Mouse (Mus musculus) T-cell, adult 2 months (primary cell): ENCODE measurements around the gene Nhs.

ENCODE experiments used
- DNase-seq: peaks from one replicate; pipeline ENCODE4 v3.0.0; 2022; ENCODE audit warnings: low spot score

Nhs gene

DNA sequence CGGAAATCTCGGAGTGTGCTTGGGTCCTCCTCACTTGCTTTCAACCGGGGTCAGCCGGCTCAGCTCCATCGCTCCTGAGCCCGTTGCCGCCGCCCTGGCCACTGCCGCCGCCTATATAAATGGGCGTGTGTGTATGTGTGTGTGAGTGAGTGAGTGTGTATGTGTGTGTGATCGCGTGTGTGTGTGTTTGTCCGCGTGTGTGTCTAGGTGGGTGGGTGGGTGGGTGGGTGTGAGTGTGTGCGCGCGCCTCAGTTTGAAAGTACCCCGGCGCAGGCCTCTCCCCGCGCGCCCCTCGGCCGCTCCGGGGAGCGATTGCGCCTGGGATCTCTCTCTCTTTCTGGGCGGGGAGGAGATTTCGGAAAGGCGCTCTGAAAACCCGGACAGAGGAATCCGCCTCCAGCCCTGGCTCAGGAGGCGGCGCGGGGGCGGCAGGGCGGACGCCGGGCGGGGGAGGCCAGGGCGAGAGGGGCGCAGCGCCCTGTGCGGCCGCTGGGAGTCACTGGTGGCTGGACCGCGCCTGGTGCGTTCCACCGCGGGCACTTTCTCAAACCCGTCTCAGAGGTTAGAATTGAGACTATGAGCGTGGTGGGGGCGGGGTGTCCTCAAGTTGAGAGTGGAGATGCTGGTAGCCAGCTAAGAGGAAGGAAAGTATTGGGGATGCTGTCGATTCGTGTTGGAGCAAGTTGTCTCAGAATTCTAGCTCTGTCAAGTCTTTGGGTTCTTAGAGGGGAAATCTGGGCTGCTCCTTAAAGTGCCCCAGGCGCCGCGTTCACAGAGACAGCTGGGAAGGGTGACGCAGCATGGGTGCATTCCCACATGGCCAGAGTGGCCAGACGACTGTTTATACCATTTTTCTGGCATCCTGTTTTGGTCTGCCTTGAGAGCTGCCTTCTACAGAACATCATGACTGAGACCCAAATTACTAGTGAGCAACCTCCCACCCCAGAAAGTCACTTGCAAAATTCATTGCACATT, at the start of gene Nhs:
TSS of gene Nhs (minus strand) at position 94 of the 975 bp plus-strand sequence.
- DNase-seq, result no peak

DNA sequence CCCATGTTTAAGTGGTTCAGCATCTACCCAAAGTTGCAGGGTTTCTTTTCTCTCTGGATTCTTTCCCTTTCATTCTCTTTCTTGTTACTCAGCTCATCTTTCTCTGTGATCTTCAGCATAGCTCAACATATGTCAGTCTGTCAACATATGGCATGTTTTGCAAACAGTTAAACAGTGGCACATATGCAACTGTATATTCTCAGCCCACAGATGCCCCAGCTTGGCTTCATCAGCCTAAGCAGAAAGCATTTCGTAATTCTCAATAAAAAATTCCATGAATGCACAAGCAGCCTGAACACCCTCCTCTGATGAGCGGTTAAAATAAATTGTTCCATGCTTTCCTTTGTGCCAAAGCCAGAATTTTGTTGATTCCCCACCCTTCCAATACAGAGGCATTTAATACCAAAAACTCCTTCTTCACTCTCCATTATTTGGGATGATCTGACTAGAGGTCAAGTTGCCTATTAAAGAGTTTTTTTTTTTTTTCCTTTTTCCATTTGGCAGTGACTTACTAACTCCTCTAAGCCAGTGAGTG, 46.9 kb upstream of the Nhs start:
- no peak for DNase-seq

- no peak for DNase-seq
Measured at GRCm38 (mm10) chrX:162158743-162159636, 540 bp downstream of the Nhs start.

GRCm38 (mm10) chrX:162158142-162158541, 1.4 kb downstream of the Nhs start:
- DNase-seq, result no peak

- DNase-seq, result no peak
Measured at GRCm38 (mm10) chrX:162137807-162138206, 21.7 kb downstream of the Nhs start.

GRCm38 (mm10) chrX:162113257-162113656, 46.3 kb downstream of the Nhs start:
- DNase-seq, result no peak

- DNase-seq, result no peak
Measured at GRCm38 (mm10) chrX:162102802-162103434, 56.6 kb downstream of the Nhs start.

DNA sequence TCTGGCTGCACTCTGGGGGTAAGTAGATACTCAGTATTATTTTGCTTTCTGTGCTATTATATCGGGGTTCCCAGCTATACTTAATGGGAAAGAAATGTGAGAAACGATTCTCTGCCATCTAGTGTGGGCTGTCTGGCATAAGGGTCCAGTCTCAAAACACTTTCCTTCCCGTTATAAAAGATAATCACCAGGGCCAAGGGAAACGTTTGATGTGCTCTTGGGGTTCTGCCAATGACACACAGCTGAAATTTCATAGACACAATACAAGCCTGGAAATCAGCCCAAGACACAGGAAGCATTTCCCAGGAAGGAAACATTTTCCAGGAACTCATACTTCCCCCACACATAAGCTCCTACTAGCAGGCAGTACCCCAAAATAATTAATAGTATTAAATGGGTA, 61.2 kb downstream of the Nhs start:
- DNase-seq, result no peak

- DNase-seq, result no peak
Measured at GRCm38 (mm10) chrX:162087291-162087690, 72.2 kb downstream of the Nhs start.

DNA sequence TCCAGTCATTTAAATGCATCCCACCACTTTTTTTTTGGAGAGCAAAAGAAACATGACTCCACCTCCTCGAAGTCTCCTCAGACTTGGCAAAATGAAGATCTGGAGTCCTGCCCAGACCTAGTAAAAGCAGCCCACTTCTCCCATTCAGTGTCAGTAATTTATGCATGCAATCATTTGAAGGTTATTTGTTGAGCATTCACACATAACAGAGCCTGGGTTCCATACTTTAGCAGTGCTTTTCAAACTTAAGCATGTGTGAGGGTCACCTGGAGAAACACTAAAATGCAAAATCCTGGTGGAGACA, 73.7 kb downstream of the Nhs start:
- no peak for DNase-seq

DNA sequence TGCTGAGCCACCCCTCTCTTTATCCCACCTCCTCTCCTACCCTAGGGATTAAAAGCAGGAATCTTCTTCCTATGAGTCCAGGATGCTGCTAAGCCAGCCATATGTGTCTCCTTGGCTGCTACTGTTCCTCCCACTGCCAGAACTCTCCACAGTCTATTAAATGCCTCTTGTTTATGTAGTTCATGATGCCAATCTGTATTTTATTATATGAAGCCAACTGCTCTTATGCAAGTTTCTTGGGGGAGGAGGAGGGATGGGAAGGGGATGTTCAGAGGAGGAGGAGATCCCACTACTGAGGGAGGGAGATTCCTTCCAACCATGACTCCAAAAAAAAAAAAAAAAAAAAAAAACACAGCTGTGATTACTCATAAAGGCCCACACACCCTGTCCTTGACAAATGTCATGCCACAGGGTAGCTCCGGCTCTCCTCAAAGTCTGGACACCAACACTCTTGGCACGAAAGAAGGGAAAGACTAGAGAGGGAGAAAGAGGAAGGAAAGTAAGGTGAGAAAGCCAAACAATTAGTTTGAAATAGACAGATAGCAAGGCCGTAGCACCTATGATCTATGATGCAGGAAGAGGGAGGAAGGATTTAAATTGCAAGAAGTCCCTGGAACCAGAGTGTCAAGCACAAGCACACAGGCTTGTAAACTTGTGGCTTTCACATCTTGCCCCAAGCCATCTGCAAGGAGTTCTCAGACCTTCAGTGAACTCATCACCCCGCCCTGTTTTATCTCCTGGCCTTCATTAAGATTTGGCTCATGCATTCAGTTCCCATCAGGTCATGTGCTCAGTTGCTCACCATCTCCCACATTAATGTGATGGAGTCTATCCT, 74.3 kb downstream of the Nhs start:
- DNase-seq, result no peak

- DNase-seq, result no peak
Measured at GRCm38 (mm10) chrX:162063164-162063563, 96.4 kb downstream of the Nhs start.

GRCm38 (mm10) chrX:162055635-162056034, 103.9 kb downstream of the Nhs start:
- no peak for DNase-seq

DNA sequence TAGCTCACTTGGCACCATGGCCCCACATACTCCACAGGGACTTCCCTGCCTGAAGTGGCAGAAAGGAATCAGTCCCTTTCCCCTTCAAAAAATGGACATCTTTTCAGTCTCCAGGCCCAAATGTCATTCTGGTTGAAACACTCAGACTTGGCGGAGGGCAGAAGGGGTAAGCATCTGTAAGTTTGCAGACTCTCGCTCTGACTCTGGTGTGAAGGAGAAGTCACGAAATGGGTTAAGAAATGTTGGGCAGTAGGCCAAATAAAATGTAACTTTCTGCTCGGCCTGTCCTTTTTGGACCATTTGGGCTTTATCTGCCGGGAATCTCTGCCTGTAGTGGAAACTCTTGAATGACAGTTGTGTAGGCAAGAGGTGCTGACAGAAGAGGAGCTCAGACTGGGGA, 106.0 kb downstream of the Nhs start:
- no peak for DNase-seq

DNA sequence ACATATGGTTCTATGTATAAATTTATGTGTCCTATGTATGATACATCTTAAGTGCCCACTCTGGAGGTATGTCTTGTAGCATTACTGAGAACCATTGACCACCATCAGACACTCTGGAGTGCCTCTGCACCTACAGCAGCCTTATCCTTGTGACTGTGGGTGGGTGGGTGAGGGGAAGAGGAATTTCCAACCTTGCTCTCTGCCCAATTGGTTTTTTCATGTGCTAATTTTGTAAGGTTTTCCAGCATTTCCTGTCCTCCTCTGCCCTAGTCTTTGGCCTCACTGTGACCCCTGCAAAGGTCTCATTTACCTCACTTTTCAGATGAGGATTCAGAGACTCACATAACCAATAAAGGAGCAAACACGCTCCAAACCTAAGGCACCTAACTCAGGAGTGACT, 107.0 kb downstream of the Nhs start:
- no peak for DNase-seq

- no peak for DNase-seq
Measured at GRCm38 (mm10) chrX:162049616-162050015, 109.9 kb downstream of the Nhs start.

DNA sequence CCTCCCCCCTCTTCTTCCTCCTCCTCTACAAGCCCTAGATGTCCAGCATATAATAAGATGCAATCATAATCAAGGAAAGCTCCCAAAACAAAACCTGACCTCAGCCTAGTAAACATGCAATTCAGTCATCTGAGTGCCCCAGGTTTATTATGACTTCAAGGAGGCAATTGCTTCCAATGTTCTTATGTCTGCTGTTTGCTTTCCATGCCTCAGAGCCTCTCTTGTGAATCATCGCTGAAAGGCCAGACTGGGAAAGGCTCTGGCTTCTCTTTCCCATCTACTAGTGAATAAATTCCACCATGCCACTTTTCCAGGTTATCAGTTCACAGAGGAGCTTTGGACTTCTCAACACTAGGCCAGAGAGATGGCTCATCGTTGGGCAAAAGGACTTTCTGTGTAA, 114.0 kb downstream of the Nhs start:
- no peak for DNase-seq

GRCm38 (mm10) chrX:162044109-162044508, 115.4 kb downstream of the Nhs start:
- no peak for DNase-seq

- peak; percentile 0 for DNase-seq
Measured at GRCm38 (mm10) chrX:162025210-162025953, 134.1 kb downstream of the Nhs start.

GRCm38 (mm10) chrX:162021724-162022123, 137.8 kb downstream of the Nhs start:
- DNase-seq, result no peak
